Mouse (Mus musculus) spleen, adult 2 months (tissue): ENCODE data around the gene Casp2.

Source experiments
- CTCF ChIP-seq: fragments of 200-500 bp; IDR thresholded peaks from 2 replicates; pipeline ENCODE4 v1.5.1; 2011; ENCODE audit warnings: mild to moderate bottlenecking, inconsistent platforms; ENCODE audit not compliant: insufficient read depth, insufficient read length, insufficient replicate concordance; ENCODE audit errors: extremely low read depth
- POLR2A ChIP-seq: fragments of 200-500 bp; IDR thresholded peaks from 2 replicates; pipeline ENCODE4 v1.6.1; 2011; ENCODE audit warnings: low read depth, low read length, inconsistent platforms

- no peak for TF ChIP-seq CTCF
- TF ChIP-seq POLR2A: no peak
Observed at GRCm38 (mm10) chr6:42330216-42330615, 65.4 kb downstream of the Casp2 start.
